Mouse (Mus musculus) liver, postnatal 0 days (tissue): Measurements from ENCODE around the gene Tshz2. TPM values are rescaled to one million over a fixed set of nuclear protein-coding genes. Genes with fewer than 3 reads are reported as not detected.
A peak's percentile ranks its signal among the peaks of the same experiment; 100 is the strongest.

Experiments used
- ATAC-seq: fragments of 200-750 bp; cut with Nextera tagmentation; 2 replicates; pipeline ENCODE4 v1.8.0; 2017; ENCODE audit warnings: mild to moderate bottlenecking, moderate library complexity
- DNase-seq: peaks from one replicate; pipeline ENCODE4 v3.0.0-alpha.2; 2016
- H3K27ac ChIP-seq: fragments of 300-500 bp; sonication (generic); 2 replicates; pipeline ENCODE4 v1.5.1; 2014; ENCODE audit warnings: antibody characterized with exemption, moderate library complexity, mild to moderate bottlenecking, low read depth
- H3K27me3 ChIP-seq: fragments of 300-500 bp; sonication (generic); 2 replicates; pipeline ENCODE4 v1.6.1; 2014; ENCODE audit warnings: low read length, control low read depth, mixed read lengths; ENCODE audit not compliant: insufficient read depth
- H3K36me3 ChIP-seq: fragments of 300-500 bp; sonication (generic); replicated peaks from 2 replicates; pipeline ENCODE4 v1.6.1; 2014; ENCODE audit warnings: mild to moderate bottlenecking, control low read depth, low read length, moderate library complexity, mixed read lengths; ENCODE audit not compliant: insufficient read depth
- H3K4me1 ChIP-seq: fragments of 300-500 bp; sonication (generic); 2 replicates; pipeline ENCODE4 v1.6.1; 2014; ENCODE audit warnings: antibody characterized with exemption, mild to moderate bottlenecking, control low read depth; ENCODE audit not compliant: insufficient read depth
- H3K4me2 ChIP-seq: fragments of 300-500 bp; sonication (generic); 2 replicates; pipeline ENCODE4 v1.6.1; 2014; ENCODE audit warnings: low read depth, mild to moderate bottlenecking, low read length, moderate library complexity, mixed read lengths
- H3K4me3 ChIP-seq: fragments of 300-500 bp; sonication (generic); 2 replicates; pipeline ENCODE4 v1.5.1; 2014; ENCODE audit warnings: low read depth, low read length
- H3K9ac ChIP-seq: fragments of 300-500 bp; sonication (generic); replicated peaks from 2 replicates; pipeline ENCODE4 v1.6.1; 2014; ENCODE audit warnings: mild to moderate bottlenecking, moderate library complexity
- H3K9me3 ChIP-seq: fragments of 300-500 bp; sonication (generic); 2 replicates; pipeline ENCODE4 v1.6.1; 2016; ENCODE audit warnings: mild to moderate bottlenecking, control low read depth, low read length, mixed read lengths
- CTCF ChIP-seq: sonication (generic); IDR thresholded peaks from 2 replicates; pipeline ENCODE4 v1.5.1; 2016; ENCODE audit warnings: antibody characterized with exemption, low read depth
- EP300 ChIP-seq: IDR thresholded peaks from 2 replicates; pipeline ENCODE4 v1.6.1; 2016; ENCODE audit warnings: antibody characterized with exemption, low read depth, mild to moderate bottlenecking
- WGBS: fragments of 180-500 bp; shearing (Covaris S2); extraction: QIAGEN DNeasy Blood & Tissue Kit; methylation state at CpG from one replicate; pipeline ENCODE4 v1.1.7; 2014; ENCODE audit not compliant: insufficient replicate concordance; 5-methylcytosine and 5-hydroxymethylcytosine counted together
- polyA plus RNA-seq: library from polyadenylated mRNA; unstranded; fragments of >200 nt; fragmentation: Nextera tagmentation; extraction: Ambion mirVana; gene quantifications from 2 replicates; pipeline ENCODE4 v1.2.1, GENCODE M21; 2015

Tshz2 gene
- polyA plus RNA-seq, 1 experiment from 2014 or later, result 1.5 TPM

DNA sequence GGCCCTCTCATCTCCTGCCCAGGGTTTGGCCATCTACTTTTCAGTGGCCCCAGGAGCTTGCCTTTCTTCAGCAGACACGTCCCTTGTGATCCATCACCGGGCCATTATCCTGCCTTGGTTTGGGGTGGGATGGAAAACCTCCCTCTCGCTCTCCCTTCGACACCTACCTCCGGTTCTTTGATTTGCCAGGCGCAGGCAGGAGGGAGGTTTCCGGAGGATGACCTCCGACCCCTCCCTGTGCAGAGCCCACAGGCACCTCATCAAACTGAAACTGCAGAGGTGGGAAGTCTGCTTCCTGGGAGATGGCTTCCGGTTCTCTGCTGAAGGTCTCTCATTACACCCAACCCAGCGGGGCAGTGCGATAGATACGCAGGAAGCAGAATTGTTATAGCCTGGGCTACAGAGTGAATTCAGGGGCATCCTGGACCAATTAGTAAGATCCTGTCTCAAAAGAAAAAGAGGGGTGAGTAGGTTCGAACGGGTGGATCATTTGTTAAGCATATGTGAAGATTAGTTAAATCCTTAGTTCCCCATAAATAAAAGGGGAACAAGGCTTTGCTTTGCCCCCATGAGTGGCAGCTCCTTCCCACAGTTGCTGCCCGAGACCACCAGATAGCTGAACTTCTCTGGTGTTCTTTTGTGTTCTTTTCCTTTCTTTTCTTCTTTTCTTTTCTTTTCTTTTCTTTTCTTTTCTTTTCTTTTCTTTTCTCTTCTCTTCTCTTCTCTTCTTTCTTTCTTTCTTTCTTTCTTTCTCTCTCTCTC, 70.1 kb downstream of the Tshz2 start:
- TF ChIP-seq CTCF, result no peak
- no peak for TF ChIP-seq EP300
- H3K4me3 ChIP-seq, result no peak overlapping the region
- no peak overlapping the region for H3K4me2 ChIP-seq
- H3K36me3 ChIP-seq, result no peaks in the 10 kb centered on the region
- H3K27ac ChIP-seq, result no peak overlapping the region
- no peak for ATAC-seq
- H3K9ac ChIP-seq, result no peak overlapping the region
- H3K9me3 ChIP-seq, result no peaks in the 10 kb centered on the region
- no peak for DNase-seq
- 32% methylated on average over 15 of the region's 15 CpGs for WGBS
- H3K27me3 ChIP-seq, result no peaks in the 10 kb centered on the region
- H3K4me1 ChIP-seq, result peaks cover 6% of the 10 kb centered on the region; the same call in 1 of the 2 replicates

DNA sequence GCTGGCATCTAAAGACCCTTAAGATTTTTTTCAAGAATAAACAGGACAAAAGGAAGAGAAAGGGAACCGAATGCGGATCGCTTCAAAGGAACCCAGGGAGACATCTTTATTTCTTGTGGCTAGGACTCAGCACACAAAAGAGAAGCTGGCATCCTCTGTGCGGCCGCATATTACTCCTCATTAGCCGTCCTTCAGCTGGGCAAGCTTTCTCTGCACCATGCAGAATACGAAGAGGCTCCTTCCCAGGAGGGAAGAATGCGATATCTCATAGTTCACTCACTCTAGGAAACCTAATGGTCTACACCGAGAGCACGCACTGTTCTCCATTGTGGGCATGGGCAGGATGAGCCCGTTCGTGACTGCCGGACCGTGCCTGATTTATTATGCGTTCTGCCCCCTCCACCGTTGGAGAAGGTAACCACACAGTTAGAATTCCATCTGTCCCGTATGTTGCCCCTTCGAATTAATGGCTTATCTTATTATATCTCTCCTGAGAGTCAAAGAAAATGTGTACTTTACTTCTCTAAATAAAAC, 89.0 kb downstream of the Tshz2 start:
- DNase-seq, result no peak
- no peak overlapping the region for H3K4me3 ChIP-seq
- no peak overlapping the region for H3K9ac ChIP-seq
- no peak overlapping the region for H3K27ac ChIP-seq
- H3K4me1 ChIP-seq, result no peaks in the 10 kb centered on the region; the same call in 1 of the 2 replicates
- no peak for TF ChIP-seq CTCF
- no peak for TF ChIP-seq EP300
- H3K36me3 ChIP-seq, result no peaks in the 10 kb centered on the region
- no peak for ATAC-seq
- H3K4me2 ChIP-seq, result no peak overlapping the region
- no peaks in the 10 kb centered on the region for H3K27me3 ChIP-seq
- no peaks in the 10 kb centered on the region for H3K9me3 ChIP-seq
- 77% methylated on average over 18 of the region's 18 CpGs for WGBS

DNA sequence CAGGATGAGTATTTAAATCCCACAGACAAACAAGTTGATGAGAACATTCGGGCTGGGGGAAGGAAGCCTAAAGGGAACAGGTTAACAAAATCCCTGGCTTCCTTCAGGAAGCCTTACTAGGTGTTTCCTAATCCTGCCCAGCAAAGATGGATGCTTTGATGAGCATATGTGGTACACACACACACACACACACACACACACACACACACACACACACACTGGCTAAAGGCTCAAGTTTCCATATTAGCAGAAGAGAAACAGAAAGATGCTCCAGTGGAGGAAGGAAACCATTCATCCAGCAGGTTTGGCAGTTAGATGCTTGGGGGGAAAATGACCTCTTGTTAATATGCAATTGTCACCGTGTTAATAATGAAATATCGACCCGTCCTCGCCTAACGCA, 89.5 kb downstream of the Tshz2 start:
- TF ChIP-seq EP300 (no peak), CTCF (no peak)
- Histone ChIP-seq H3K9me3 (no peaks in the 10 kb centered on the region), H3K4me3 (no peak overlapping the region), H3K9ac (no peak overlapping the region), H3K36me3 (no peaks in the 10 kb centered on the region), H3K4me2 (no peak overlapping the region), H3K27me3 (no peaks in the 10 kb centered on the region), H3K27ac (no peak overlapping the region), H3K4me1 (no peaks in the 10 kb centered on the region; the same call in 1 of the 2 replicates)
- DNase-seq, result no peak
- no peak for ATAC-seq
- 83% methylated on average over 6 of the region's 6 CpGs for WGBS

DNA sequence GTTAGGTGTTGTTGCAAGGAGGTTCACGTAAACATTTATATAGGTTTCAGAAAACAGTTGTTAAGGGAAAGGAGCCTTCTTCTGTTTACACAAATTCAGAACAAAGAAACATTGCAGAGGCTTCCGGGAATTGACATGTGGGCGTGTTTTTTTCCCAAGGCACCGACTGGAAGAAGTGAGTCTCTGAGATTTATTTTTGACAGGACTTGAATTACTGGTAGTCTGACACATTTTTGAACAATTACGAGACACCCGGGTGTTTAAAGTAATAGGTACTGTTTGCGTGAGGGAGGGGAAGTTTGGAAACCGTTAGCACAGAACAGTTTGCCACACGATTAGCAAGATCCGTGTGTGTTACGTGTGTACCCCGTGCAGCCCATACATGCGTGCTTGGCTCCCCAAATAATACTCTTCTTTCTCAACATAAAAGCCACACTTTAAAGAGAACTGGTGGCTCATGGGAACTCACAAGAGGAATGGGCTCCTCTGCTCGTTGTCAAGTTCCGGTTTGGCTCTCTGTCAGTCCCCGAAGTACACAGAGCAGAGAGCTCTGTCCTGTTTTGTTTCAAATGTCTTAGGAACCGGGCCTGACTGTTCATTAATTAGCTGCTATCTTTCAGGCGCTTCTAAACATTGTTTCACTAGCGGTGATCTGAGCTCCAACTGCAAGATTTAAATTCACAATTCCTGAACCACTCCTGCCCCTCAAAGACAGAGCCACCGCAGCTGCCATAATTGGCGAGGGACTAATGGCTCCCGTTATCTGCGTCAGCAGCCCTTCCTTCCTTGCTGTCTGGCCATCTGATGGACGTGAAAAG, 91.0 kb downstream of the Tshz2 start:
- Histone ChIP-seq H3K36me3 (no peaks in the 10 kb centered on the region), H3K4me2 (peak overlapping the region; percentile 45; the same call in 1 of the 2 replicates), H3K4me3 (no peak overlapping the region), H3K27ac (peak overlapping the region; percentile 64), H3K9me3 (no peaks in the 10 kb centered on the region), H3K4me1 (peaks cover 3% of the 10 kb centered on the region; the same call in 1 of the 2 replicates), H3K27me3 (no peaks in the 10 kb centered on the region), H3K9ac (no peak overlapping the region)
- WGBS, result 24% methylated on average over 24 of the region's 24 CpGs
- ATAC-seq (no peak), DNase-seq (no peak)
- no peak for TF ChIP-seq EP300
- TF ChIP-seq CTCF, result no peak

DNA sequence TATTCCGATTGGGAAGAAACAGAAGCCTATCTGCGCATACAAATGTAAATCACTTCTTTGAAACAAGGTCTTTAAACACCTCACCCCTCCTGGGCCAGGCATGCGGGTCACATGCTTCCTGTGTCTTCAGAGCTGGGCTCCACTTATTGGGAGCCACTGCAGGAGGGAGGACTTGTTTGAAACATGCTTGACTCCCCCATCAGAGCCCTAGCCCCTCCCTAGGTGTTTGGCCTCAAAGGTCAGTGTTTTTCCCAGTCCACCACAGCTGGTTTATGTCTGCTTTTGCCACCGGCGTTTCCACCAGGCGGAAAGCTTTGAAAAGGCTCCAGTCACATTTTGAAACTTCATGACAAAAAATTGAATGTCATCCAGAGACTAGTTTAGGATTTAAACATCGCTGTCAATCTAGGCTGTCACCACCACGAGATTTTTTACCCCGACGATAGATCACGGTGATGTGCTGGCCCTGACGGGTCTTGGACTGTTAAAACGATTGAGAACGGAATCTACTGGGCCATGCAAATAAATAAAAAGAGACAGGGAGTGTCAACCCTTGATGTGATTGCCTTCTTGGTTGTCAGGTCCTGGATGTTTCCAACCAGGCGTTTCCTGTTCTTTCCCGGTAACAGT, 96.0 kb downstream of the Tshz2 start:
- Histone ChIP-seq H3K4me3 (no peak overlapping the region), H3K9me3 (no peaks in the 10 kb centered on the region), H3K4me2 (no peak overlapping the region), H3K27ac (no peak overlapping the region; the same call in 1 of the 2 replicates), H3K36me3 (no peaks in the 10 kb centered on the region), H3K9ac (no peak overlapping the region), H3K27me3 (no peaks in the 10 kb centered on the region), H3K4me1 (peaks cover 8% of the 10 kb centered on the region; the same call in 1 of the 2 replicates)
- DNase-seq (peak; percentile 19), ATAC-seq (peak; percentile 30; the same call in 1 of the 2 replicates)
- WGBS, result 60% methylated on average over 16 of the region's 16 CpGs
- no peak for TF ChIP-seq EP300
- no peak for TF ChIP-seq CTCF
